Mouse (Mus musculus) testis, adult 2 months (tissue): Measurements from ENCODE around the gene Arntl. TPM values are rescaled to one million over a fixed set of nuclear protein-coding genes. Genes with fewer than 3 reads are reported as not detected.

Source experiments
- H3K27ac ChIP-seq: fragments of 200-500 bp; 2 replicates; pipeline ENCODE4 v1.5.1; 2012; ENCODE audit warnings: low read depth, low read length; ENCODE audit not compliant: control insufficient read depth, insufficient read depth
- H3K27me3 ChIP-seq: fragments of 200-500 bp; 2 replicates; pipeline ENCODE4 v1.6.1; 2012; ENCODE audit warnings: mild to moderate bottlenecking, low read length, moderate library complexity; ENCODE audit not compliant: control insufficient read depth, insufficient read depth
- H3K36me3 ChIP-seq: fragments of 200-500 bp; 2 replicates; pipeline ENCODE4 v1.6.1; 2012; ENCODE audit warnings: mild to moderate bottlenecking, low read length; ENCODE audit not compliant: control insufficient read depth, insufficient read depth
- H3K4me1 ChIP-seq: fragments of 200-500 bp; 2 replicates; pipeline ENCODE4 v1.6.1; 2012; ENCODE audit warnings: low read length; ENCODE audit not compliant: control insufficient read depth, insufficient read depth
- H3K4me3 ChIP-seq: fragments of 200-500 bp; 2 replicates; pipeline ENCODE4 v1.5.1; 2012; ENCODE audit warnings: low read depth, mild to moderate bottlenecking, low read length, moderate library complexity, mixed read lengths; ENCODE audit not compliant: control insufficient read depth
- CTCF ChIP-seq: fragments of 200-500 bp; IDR thresholded peaks from 2 replicates; pipeline ENCODE4 v1.5.1; 2012; ENCODE audit warnings: low read depth, mild to moderate bottlenecking, inconsistent platforms, low read length, moderate library complexity; ENCODE audit not compliant: control insufficient read depth, insufficient read depth, insufficient replicate concordance
- POLR2A ChIP-seq: fragments of 200-500 bp; IDR thresholded peaks from 2 replicates; pipeline ENCODE4 v1.6.1; 2012; ENCODE audit warnings: low read depth, mild to moderate bottlenecking, inconsistent platforms, low read length, moderate library complexity; ENCODE audit not compliant: control insufficient read depth
- polyA plus RNA-seq: library from polyadenylated mRNA; depleted of rRNA; stranded (reverse); fragments of >200 nt; gene quantifications from 2 replicates; pipeline ENCODE4 v1.2.3, GENCODE M21; 2012

Gene Arntl
- polyA plus RNA-seq, 1 experiment = 2.9 TPM

- no peak for TF ChIP-seq POLR2A
- no peak for TF ChIP-seq CTCF
- H3K27ac ChIP-seq = peak overlapping the region; percentile 5
- peaks cover 7% of the 10 kb centered on the region for H3K4me1 ChIP-seq
- peak overlapping the region; percentile 90 for H3K4me3 ChIP-seq
- no peaks in the 10 kb centered on the region for H3K27me3 ChIP-seq
- no peaks in the 10 kb centered on the region for H3K36me3 ChIP-seq
These were observed 1.1 kb downstream of the Arntl start for GRCm38 (mm10) chr7:113208388-113208753.

GRCm38 (mm10) chr7:113210441-113210840 lies 3.2 kb downstream of the Arntl start:
- Histone ChIP-seq H3K27ac (no peak overlapping the region), H3K4me1 (peaks cover 7% of the 10 kb centered on the region), H3K4me3 (no peak overlapping the region), H3K27me3 (no peaks in the 10 kb centered on the region), H3K36me3 (no peaks in the 10 kb centered on the region)
- TF ChIP-seq POLR2A (no peak), CTCF (no peak)

- no peak for TF ChIP-seq CTCF
- no peak for TF ChIP-seq POLR2A
- Histone ChIP-seq H3K36me3 (no peaks in the 10 kb centered on the region), H3K4me1 (no peaks in the 10 kb centered on the region), H3K27ac (no peak overlapping the region), H3K27me3 (no peaks in the 10 kb centered on the region), H3K4me3 (no peak overlapping the region)
These were observed 7.2 kb downstream of the Arntl start for GRCm38 (mm10) chr7:113214245-113215169.

GRCm38 (mm10) chr7:113216152-113216551 lies 8.9 kb downstream of the Arntl start:
- H3K4me3 ChIP-seq = no peak overlapping the region
- H3K27me3 ChIP-seq = no peaks in the 10 kb centered on the region
- TF ChIP-seq POLR2A (no peak), CTCF (no peak)
- H3K27ac ChIP-seq = no peak overlapping the region
- no peaks in the 10 kb centered on the region for H3K36me3 ChIP-seq
- H3K4me1 ChIP-seq = no peaks in the 10 kb centered on the region

- TF ChIP-seq CTCF (no peak), POLR2A (no peak)
- H3K36me3 ChIP-seq = no peaks in the 10 kb centered on the region
- no peak overlapping the region for H3K27ac ChIP-seq
- no peaks in the 10 kb centered on the region for H3K27me3 ChIP-seq
- no peak overlapping the region for H3K4me3 ChIP-seq
- no peaks in the 10 kb centered on the region for H3K4me1 ChIP-seq
These were observed 12.2 kb downstream of the Arntl start for GRCm38 (mm10) chr7:113219416-113219815.

GRCm38 (mm10) chr7:113219864-113220263 lies 12.6 kb downstream of the Arntl start:
- no peaks in the 10 kb centered on the region for H3K36me3 ChIP-seq
- TF ChIP-seq POLR2A (no peak), CTCF (no peak)
- no peak overlapping the region for H3K4me3 ChIP-seq
- H3K4me1 ChIP-seq = no peaks in the 10 kb centered on the region
- no peaks in the 10 kb centered on the region for H3K27me3 ChIP-seq
- H3K27ac ChIP-seq = no peak overlapping the region

- H3K36me3 ChIP-seq = no peaks in the 10 kb centered on the region
- H3K4me3 ChIP-seq = no peak overlapping the region
- H3K27ac ChIP-seq = no peak overlapping the region
- no peaks in the 10 kb centered on the region for H3K4me1 ChIP-seq
- TF ChIP-seq POLR2A (no peak), CTCF (no peak)
- no peaks in the 10 kb centered on the region for H3K27me3 ChIP-seq
These were observed 13.5 kb downstream of the Arntl start for GRCm38 (mm10) chr7:113220691-113221238.
